Mouse (Mus musculus): ENCODE measurements around the gene Slc8b1. TPM values are rescaled to one million over a fixed set of nuclear protein-coding genes. Genes with fewer than 3 reads are reported as not detected.
A peak's percentile ranks its signal among the peaks of the same experiment; 100 is the strongest.

Slc8b1 gene
- polyA plus RNA-seq, 1 experiment = 23.0 TPM

DNA sequence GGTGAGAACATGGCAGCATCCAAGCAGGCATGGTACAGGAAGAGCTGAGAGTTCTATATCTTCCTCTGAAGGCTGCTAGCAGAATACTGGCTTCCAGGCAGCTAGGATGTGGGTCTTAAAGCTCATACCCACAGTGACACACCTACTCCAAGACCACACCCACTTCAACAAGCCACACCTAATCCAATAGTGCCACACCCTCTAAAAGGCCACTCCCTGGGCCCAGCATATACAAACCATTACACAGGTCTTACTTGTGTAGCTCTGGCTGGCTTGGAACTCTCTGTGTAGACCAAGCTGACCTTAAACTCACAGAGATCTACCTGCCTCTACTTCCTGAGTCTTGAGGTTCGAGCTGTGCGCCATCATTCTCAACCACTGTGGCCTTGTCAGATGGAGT lies 13.8 kb downstream of the Slc8b1 start:
- WGBS = 95% methylated on average over 2 of the region's 2 CpGs
- TF ChIP-seq CTCF (conservative IDR thresholded peaks at IDR 0.05; ENCODE audit: insufficient read depth, insufficient read length, low read depth, low read length) = no peak
- no peak for TF ChIP-seq POLR2A (IDR thresholded peaks at IDR 0.05; ENCODE audit: low read depth, low read length)
- H3K27ac ChIP-seq (ENCODE audit: insufficient read depth, low read depth, low read length) = no peak overlapping the region
- no peaks in the 10 kb centered on the region for H3K4me1 ChIP-seq (ENCODE audit: control insufficient read depth, insufficient read depth, low read length)
- DNase-seq = no peak
- H3K4me3 ChIP-seq (ENCODE audit: insufficient read depth, low read depth, low read length) = no peak overlapping the region
- no peaks in the 10 kb centered on the region for H3K36me3 ChIP-seq (ENCODE audit: control insufficient read depth, insufficient read depth, low read length)
- no peaks in the 10 kb centered on the region for H3K27me3 ChIP-seq (replicated peaks; ENCODE audit: control insufficient read depth, insufficient read depth, low read length)

DNA sequence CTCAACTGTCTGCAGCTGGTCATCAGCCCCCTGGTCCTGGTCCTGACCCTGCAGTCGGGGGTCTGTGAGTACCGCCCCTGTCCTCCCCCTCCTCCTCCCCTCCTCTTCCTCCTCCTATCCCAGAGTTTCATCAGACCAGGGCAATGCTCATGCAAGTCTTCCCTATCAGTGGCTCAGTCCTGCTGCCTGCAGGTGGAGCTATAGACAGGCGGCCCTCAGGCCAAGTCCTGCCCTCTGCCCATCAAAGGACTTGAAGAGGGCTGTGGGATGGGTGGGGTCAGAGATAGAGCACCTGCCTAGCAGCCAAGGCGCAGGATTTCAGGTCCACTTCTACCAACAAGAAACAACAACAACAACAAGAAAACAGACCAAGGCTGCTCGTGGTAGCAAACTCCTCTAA lies 14.8 kb downstream of the Slc8b1 start:
- H3K36me3 ChIP-seq (ENCODE audit: control insufficient read depth, insufficient read depth, low read length) = no peaks in the 10 kb centered on the region
- 61% methylated on average over 5 of the region's 5 CpGs for WGBS
- TF ChIP-seq POLR2A (IDR thresholded peaks at IDR 0.05; ENCODE audit: low read depth, low read length) = no peak
- TF ChIP-seq CTCF (conservative IDR thresholded peaks at IDR 0.05; ENCODE audit: insufficient read depth, insufficient read length, low read depth, low read length) = peak; percentile 56

DNA sequence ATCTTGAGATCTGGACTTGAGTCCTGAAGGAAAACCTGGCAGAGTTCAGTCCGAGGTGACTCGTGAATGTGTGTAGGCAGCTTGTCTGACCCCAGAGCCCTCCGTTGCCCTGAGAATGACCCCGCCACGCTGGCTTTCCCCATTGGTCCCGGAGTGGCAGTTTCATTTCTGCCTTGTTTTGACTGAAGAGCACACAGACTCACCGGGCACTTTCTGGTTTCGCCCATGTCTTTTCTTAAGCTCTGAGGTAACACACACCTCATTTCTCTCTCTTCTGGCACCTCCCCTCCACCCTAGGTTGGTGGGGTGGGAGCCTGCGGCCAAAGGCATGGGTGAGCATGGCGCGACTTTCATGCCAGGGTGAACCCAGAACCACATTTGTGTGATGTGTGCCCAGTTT lies 15.3 kb downstream of the Slc8b1 start:
- 77% methylated on average over 11 of the region's 11 CpGs for WGBS
- no peaks in the 10 kb centered on the region for H3K27me3 ChIP-seq (replicated peaks; ENCODE audit: control insufficient read depth, insufficient read depth, low read length)
- DNase-seq = no peak
- H3K4me3 ChIP-seq (ENCODE audit: insufficient read depth, low read depth, low read length) = no peak overlapping the region
- H3K4me1 ChIP-seq (ENCODE audit: control insufficient read depth, insufficient read depth, low read length) = no peaks in the 10 kb centered on the region
- no peak overlapping the region for H3K27ac ChIP-seq (ENCODE audit: insufficient read depth, low read depth, low read length)
- no peak for TF ChIP-seq POLR2A (IDR thresholded peaks at IDR 0.05; ENCODE audit: low read depth, low read length)
- no peak for TF ChIP-seq CTCF (conservative IDR thresholded peaks at IDR 0.05; ENCODE audit: insufficient read depth, insufficient read length, low read depth, low read length)
- H3K36me3 ChIP-seq (ENCODE audit: control insufficient read depth, insufficient read depth, low read length) = no peaks in the 10 kb centered on the region

More for the DNA sequence above, 14.8 kb downstream of the Slc8b1 start:
- no peak for DNase-seq
- Histone ChIP-seq H3K27ac (ENCODE audit: insufficient read depth, low read depth, low read length) (no peak overlapping the region), H3K4me1 (ENCODE audit: control insufficient read depth, insufficient read depth, low read length) (no peaks in the 10 kb centered on the region), H3K27me3 (replicated peaks; ENCODE audit: control insufficient read depth, insufficient read depth, low read length) (no peaks in the 10 kb centered on the region), H3K4me3 (ENCODE audit: insufficient read depth, low read depth, low read length) (no peak overlapping the region)

DNA sequence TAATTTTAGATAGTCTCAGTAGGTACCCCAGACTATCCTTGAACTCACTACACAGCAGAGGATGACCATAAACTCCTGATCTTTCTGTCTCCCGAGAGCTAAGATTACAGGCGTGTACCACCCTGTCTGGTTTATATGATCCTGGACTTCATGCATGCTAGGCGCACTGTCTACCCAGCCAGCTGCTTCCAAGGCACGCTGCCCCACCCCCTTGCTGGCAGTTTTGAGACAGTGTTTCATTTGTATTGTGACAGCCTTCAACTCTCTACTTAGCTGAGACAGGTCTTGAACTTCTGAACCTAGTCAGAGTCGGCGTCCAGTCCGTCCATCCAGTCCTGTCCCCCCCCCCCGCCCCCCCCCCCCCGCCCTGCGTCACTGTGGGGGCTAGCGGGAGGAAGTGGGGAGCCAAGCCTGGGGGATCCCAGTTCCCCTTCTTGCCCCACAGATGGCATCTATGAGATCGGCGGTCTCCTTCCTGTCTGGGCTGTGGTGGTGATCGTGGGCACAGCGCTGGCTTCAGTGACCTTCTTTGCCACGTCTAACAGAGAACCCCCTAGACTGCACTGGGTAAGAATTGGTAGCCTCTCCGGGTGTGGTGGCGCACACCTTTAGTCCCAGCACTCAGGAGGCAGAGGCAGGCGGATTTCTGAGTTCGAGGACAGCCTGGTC lies 16.5 kb downstream of the Slc8b1 start:
- Histone ChIP-seq H3K27ac (ENCODE audit: insufficient read depth, low read depth, low read length) (no peak overlapping the region), H3K4me3 (ENCODE audit: insufficient read depth, low read depth, low read length) (no peak overlapping the region), H3K4me1 (ENCODE audit: control insufficient read depth, insufficient read depth, low read length) (no peaks in the 10 kb centered on the region), H3K27me3 (replicated peaks; ENCODE audit: control insufficient read depth, insufficient read depth, low read length) (no peaks in the 10 kb centered on the region), H3K36me3 (ENCODE audit: control insufficient read depth, insufficient read depth, low read length) (no peaks in the 10 kb centered on the region)
- 83% methylated on average over 17 of the region's 20 CpGs for WGBS
- TF ChIP-seq POLR2A (IDR thresholded peaks at IDR 0.05; ENCODE audit: low read depth, low read length) (no peak), CTCF (conservative IDR thresholded peaks at IDR 0.05; ENCODE audit: insufficient read depth, insufficient read length, low read depth, low read length) (no peak)
- no peak for DNase-seq

DNA sequence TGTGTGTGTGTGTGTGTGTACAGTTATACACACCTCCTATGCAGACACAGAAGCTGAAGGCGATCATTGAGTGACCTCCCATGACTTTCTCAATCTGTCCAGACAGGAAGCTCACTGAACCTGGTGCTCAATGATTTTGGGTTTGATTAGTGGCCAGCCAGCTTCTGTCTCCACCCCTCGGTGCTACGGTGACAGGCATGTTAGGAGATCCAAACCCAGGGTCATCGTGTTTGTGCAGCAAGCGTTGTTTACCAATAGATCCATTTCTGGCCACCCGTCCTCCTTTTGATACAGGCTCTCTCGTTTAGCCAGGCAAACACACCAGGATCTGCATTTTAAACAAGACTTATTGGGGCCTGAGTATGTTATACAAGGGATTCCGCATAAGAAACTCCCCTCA lies 20.7 kb downstream of the Slc8b1 start:
- H3K4me1 ChIP-seq (ENCODE audit: control insufficient read depth, insufficient read depth, low read length) = no peaks in the 10 kb centered on the region
- no peaks in the 10 kb centered on the region for H3K36me3 ChIP-seq (ENCODE audit: control insufficient read depth, insufficient read depth, low read length)
- TF ChIP-seq POLR2A (IDR thresholded peaks at IDR 0.05; ENCODE audit: low read depth, low read length) = no peak
- TF ChIP-seq CTCF (conservative IDR thresholded peaks at IDR 0.05; ENCODE audit: insufficient read depth, insufficient read length, low read depth, low read length) = no peak

DNA sequence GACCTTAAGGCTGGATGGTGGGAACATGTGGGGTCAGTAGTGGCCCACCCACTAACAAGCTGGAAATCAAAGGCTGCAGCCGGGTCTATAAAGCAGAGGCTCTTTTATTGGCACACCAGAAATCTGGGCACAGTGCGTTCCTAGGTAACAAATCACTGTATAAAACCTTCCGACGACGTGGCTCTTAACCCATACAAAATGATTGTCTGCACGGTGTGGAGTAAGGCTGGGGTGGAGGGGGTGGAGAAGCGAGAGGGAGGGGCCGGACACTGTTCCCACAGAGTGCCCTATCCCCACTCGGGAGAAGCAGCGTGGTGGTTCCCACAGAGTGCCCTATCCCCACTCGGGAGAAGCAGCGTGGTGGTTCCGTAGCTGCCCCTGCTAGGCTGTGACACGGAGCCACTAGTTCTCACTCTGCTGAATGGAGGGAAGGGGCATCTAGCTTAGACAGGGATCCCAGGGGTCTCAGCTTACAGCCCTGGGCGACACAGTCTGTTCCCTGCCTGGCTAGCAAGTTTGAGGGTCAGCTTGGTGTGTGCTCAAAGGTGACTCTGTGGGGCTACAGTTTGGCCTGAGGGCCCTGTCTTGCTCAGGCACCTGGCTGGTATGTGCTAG lies 23.2 kb downstream of the Slc8b1 start:
- no peak overlapping the region for H3K27ac ChIP-seq (ENCODE audit: insufficient read depth, low read depth, low read length)
- no peaks in the 10 kb centered on the region for H3K4me1 ChIP-seq (ENCODE audit: control insufficient read depth, insufficient read depth, low read length)
- H3K4me3 ChIP-seq (ENCODE audit: insufficient read depth, low read depth, low read length) = no peak overlapping the region
- TF ChIP-seq CTCF (conservative IDR thresholded peaks at IDR 0.05; ENCODE audit: insufficient read depth, insufficient read length, low read depth, low read length) (no peak), POLR2A (IDR thresholded peaks at IDR 0.05; ENCODE audit: low read depth, low read length) (no peak)
- H3K27me3 ChIP-seq (replicated peaks; ENCODE audit: control insufficient read depth, insufficient read depth, low read length) = no peaks in the 10 kb centered on the region
- WGBS = 64% methylated on average over 15 of the region's 15 CpGs
- DNase-seq = no peak
- peaks cover 2% of the 10 kb centered on the region for H3K36me3 ChIP-seq (ENCODE audit: control insufficient read depth, insufficient read depth, low read length)

More for the DNA sequence above, 20.7 kb downstream of the Slc8b1 start:
- no peak overlapping the region for H3K27ac ChIP-seq (ENCODE audit: insufficient read depth, low read depth, low read length)
- no peak overlapping the region for H3K4me3 ChIP-seq (ENCODE audit: insufficient read depth, low read depth, low read length)
- no peaks in the 10 kb centered on the region for H3K27me3 ChIP-seq (replicated peaks; ENCODE audit: control insufficient read depth, insufficient read depth, low read length)
- 83% methylated on average over 8 of the region's 8 CpGs for WGBS
- DNase-seq = no peak

DNA sequence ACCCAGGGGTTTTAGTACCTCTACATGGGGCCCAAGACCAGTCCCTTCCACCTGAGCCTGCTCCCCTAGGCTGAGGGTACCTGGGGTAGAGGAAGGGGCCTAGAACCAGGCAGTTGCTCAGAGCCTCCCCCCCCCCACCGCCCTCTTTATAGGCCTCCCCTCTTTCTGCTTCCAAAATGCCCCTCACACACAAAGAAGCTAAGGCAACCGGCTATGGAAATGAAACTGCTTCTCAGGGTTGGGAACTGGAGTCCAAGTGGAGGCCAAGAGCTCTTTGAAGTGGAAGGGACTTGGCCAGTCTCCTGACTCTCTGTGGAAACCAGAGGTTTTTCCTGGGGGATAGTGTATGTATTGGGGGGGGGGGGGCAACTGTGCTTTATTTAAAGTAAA lies 23.7 kb downstream of the Slc8b1 start:
- TF ChIP-seq POLR2A (IDR thresholded peaks at IDR 0.05; ENCODE audit: low read depth, low read length) (no peak), CTCF (conservative IDR thresholded peaks at IDR 0.05; ENCODE audit: insufficient read depth, insufficient read length, low read depth, low read length) (no peak)
- peaks cover 3% of the 10 kb centered on the region for H3K36me3 ChIP-seq (ENCODE audit: control insufficient read depth, insufficient read depth, low read length)
- 58% methylated on average over 2 of the region's 2 CpGs for WGBS
- H3K4me3 ChIP-seq (ENCODE audit: insufficient read depth, low read depth, low read length) = no peak overlapping the region
- no peaks in the 10 kb centered on the region for H3K4me1 ChIP-seq (ENCODE audit: control insufficient read depth, insufficient read depth, low read length)
- no peak overlapping the region for H3K27ac ChIP-seq (ENCODE audit: insufficient read depth, low read depth, low read length)
- no peaks in the 10 kb centered on the region for H3K27me3 ChIP-seq (replicated peaks; ENCODE audit: control insufficient read depth, insufficient read depth, low read length)
- DNase-seq = no peak

All from kidney, adult 2 months (tissue).